Mouse (Mus musculus) limb, embryonic 11.5 days (tissue): ENCODE measurements around the gene Fut1. TPM values are rescaled to one million over a fixed set of nuclear protein-coding genes. Genes with fewer than 3 reads are reported as not detected.

Experiments used
- ATAC-seq: fragments of 200-750 bp; cut with Nextera tagmentation; 2 replicates; pipeline ENCODE4 v1.8.0; 2017; ENCODE audit warnings: low read depth; ENCODE audit not compliant: insufficient number of reproducible peaks, low FRiP score, low TSS enrichment
- DNase-seq: peaks from one replicate; pipeline ENCODE4 v3.0.0-alpha.2; 2015; ENCODE audit warnings: low spot score
- H3K27ac ChIP-seq: fragments of 300-500 bp; sonication (generic); replicated peaks from 2 replicates; pipeline ENCODE4 v1.5.1; 2014; ENCODE audit warnings: low read depth, mild to moderate bottlenecking, low read length
- H3K27me3 ChIP-seq: fragments of 300-500 bp; sonication (generic); 2 replicates; pipeline ENCODE4 v1.6.1; 2014; ENCODE audit warnings: mild to moderate bottlenecking, low read length, mixed read lengths; ENCODE audit not compliant: control insufficient read depth, insufficient read depth
- H3K36me3 ChIP-seq: fragments of 300-500 bp; sonication (generic); 2 replicates; pipeline ENCODE4 v1.6.1; 2014; ENCODE audit warnings: mild to moderate bottlenecking, low read length, moderate library complexity, mixed read lengths; ENCODE audit not compliant: control insufficient read depth, insufficient read depth
- H3K4me1 ChIP-seq: fragments of 300-500 bp; sonication (generic); 2 replicates; pipeline ENCODE4 v1.6.1; 2014; ENCODE audit warnings: low read length, mixed read lengths; ENCODE audit not compliant: control insufficient read depth, insufficient read depth
- H3K4me2 ChIP-seq: fragments of 300-500 bp; sonication (generic); 2 replicates; pipeline ENCODE4 v1.6.1; 2014; ENCODE audit warnings: low read depth, mild to moderate bottlenecking, moderate library complexity; ENCODE audit not compliant: severe bottlenecking
- H3K4me3 ChIP-seq: fragments of 300-500 bp; sonication (generic); 2 replicates; pipeline ENCODE4 v1.5.1; 2014; ENCODE audit warnings: low read depth, low read length
- H3K9ac ChIP-seq: fragments of 300-500 bp; sonication (generic); 2 replicates; pipeline ENCODE4 v1.6.1; 2014; ENCODE audit warnings: mild to moderate bottlenecking, low read length
- H3K9me3 ChIP-seq: fragments of 300-500 bp; sonication (generic); 2 replicates; pipeline ENCODE4 v1.6.1; 2016; ENCODE audit warnings: low read length; ENCODE audit not compliant: control insufficient read depth
- WGBS: fragments of 180-500 bp; shearing (Covaris S2); extraction: QIAGEN DNeasy Blood & Tissue Kit; methylation state at CpG from one replicate; pipeline ENCODE4 v1.1.7; 2014; 5-methylcytosine and 5-hydroxymethylcytosine counted together
- polyA plus RNA-seq: library from polyadenylated mRNA; unstranded; fragments of >200 nt; fragmentation: Nextera tagmentation; extraction: Ambion mirVana; gene quantifications from 2 replicates; pipeline ENCODE4 v1.2.1, GENCODE M21; 2014

Gene Fut1
- polyA plus RNA-seq, 1 experiment from 2014 or later = 0.07 TPM

- H3K27ac ChIP-seq = no peak within 1 kb of the TSS
- no peak within 1 kb of the TSS for H3K4me2 ChIP-seq
- no peak within 1 kb of the TSS for H3K9ac ChIP-seq
- no peaks in the 10 kb centered on the region for H3K36me3 ChIP-seq
- H3K9me3 ChIP-seq = no peaks in the 10 kb centered on the region
- DNase-seq (no peak), ATAC-seq (no peak)
- H3K4me1 ChIP-seq = no peaks in the 10 kb centered on the region
- no peak within 1 kb of the TSS for H3K4me3 ChIP-seq
- WGBS = 84% methylated on average over 7 of the region's 7 CpGs
- no peaks in the 10 kb centered on the region for H3K27me3 ChIP-seq
These were observed 49.1 kb downstream of the Fut1 start, which contains the start of gene Fut2 for GRCm38 (mm10) chr7:45666161-45666560. Gene Fut2 (minus strand): TSS chr7:45666394.

GRCm38 (mm10) chr7:45667761-45668160, 50.7 kb downstream of the Fut1 start:
- WGBS = 79% methylated on average over 14 of the region's 14 CpGs
- no peak for ATAC-seq

GRCm38 (mm10) chr7:45668921-45669320, 51.8 kb downstream of the Fut1 start:
- Histone ChIP-seq H3K4me3 (no peak overlapping the region), H3K4me2 (no peak overlapping the region), H3K4me1 (no peaks in the 10 kb centered on the region), H3K27ac (no peak overlapping the region), H3K27me3 (no peaks in the 10 kb centered on the region), H3K9ac (no peak overlapping the region), H3K36me3 (no peaks in the 10 kb centered on the region), H3K9me3 (no peaks in the 10 kb centered on the region)
- WGBS = 96% methylated on average over 9 of the region's 9 CpGs
- ATAC-seq = no peak
- DNase-seq = no peak

More at GRCm38 (mm10) chr7:45667761-45668160, 50.7 kb downstream of the Fut1 start:
- Histone ChIP-seq H3K27ac (no peak overlapping the region), H3K4me3 (no peak overlapping the region), H3K4me1 (no peaks in the 10 kb centered on the region), H3K27me3 (no peaks in the 10 kb centered on the region), H3K4me2 (no peak overlapping the region), H3K9me3 (no peaks in the 10 kb centered on the region), H3K9ac (no peak overlapping the region), H3K36me3 (no peaks in the 10 kb centered on the region)
- no peak for DNase-seq

Other genes with a start within 250 kb of the Fut1 start
- 0.43 and 0.89 TPM in 2 replicates for gene Lin7b, start 246.7 kb upstream of the Fut1 start, polyA plus RNA-seq
- gene Snrnp70, start 221.5 kb upstream of the Fut1 start, polyA plus RNA-seq = 87.5 and 93.0 TPM in 2 replicates
- gene Kcna7, start 211.6 kb upstream of the Fut1 start, polyA plus RNA-seq = not detected in 2 replicates
- gene Ntf5, start 203.6 kb upstream of the Fut1 start, polyA plus RNA-seq = 3.8 and 4.1 TPM in 2 replicates
- not detected in 2 replicates for gene Lhb, start 196.5 kb upstream of the Fut1 start, polyA plus RNA-seq
- 39.1 and 41.8 TPM in 2 replicates for gene Gys1, start 182.4 kb upstream of the Fut1 start, polyA plus RNA-seq
- 184 and 187 TPM in 2 replicates for gene Ruvbl2, start 179.2 kb upstream of the Fut1 start, polyA plus RNA-seq
- 4,688 and 5,046 TPM in 2 replicates for gene Ftl1, start 157.4 kb upstream of the Fut1 start, polyA plus RNA-seq
- 186 and 191 TPM in 2 replicates for gene Bax, start 150.4 kb upstream of the Fut1 start, polyA plus RNA-seq
- 1.1 and 1.5 TPM in 2 replicates for gene Tulp2, start 135.4 kb upstream of the Fut1 start, polyA plus RNA-seq
- not detected in 2 replicates for gene Gm45808, start 130.5 kb upstream of the Fut1 start, polyA plus RNA-seq
- gene Dhdh, start 128.5 kb upstream of the Fut1 start, polyA plus RNA-seq = 3.3 and 4.3 TPM in 2 replicates
- gene Nucb1, start 106.9 kb upstream of the Fut1 start, polyA plus RNA-seq = 116 and 122 TPM in 2 replicates
- gene Ppp1r15a, start 91.0 kb upstream of the Fut1 start, polyA plus RNA-seq = 19.5 and 21.9 TPM in 2 replicates
- gene Plekha4, start 91.0 kb upstream of the Fut1 start, polyA plus RNA-seq = 0.52 and 0.64 TPM in 2 replicates
- gene Hsd17b14, start 62.4 kb upstream of the Fut1 start, polyA plus RNA-seq = 0.58 and 1.0 TPM in 2 replicates
- 50.7 and 54.2 TPM in 2 replicates for gene Bcat2, start 47.1 kb upstream of the Fut1 start, polyA plus RNA-seq
- gene Fgf21, start 1.8 kb upstream of the Fut1 start, polyA plus RNA-seq = not detected in 2 replicates
- not detected in 2 replicates for gene Izumo1, start 4.5 kb downstream of the Fut1 start, polyA plus RNA-seq
- gene Rasip1, start 10.2 kb downstream of the Fut1 start, polyA plus RNA-seq = 5.8 and 6.4 TPM in 2 replicates
- 2.8 and 5.1 TPM in 2 replicates for gene Mamstr, start 22.7 kb downstream of the Fut1 start, polyA plus RNA-seq
- gene Fut2, start 49.1 kb downstream of the Fut1 start, polyA plus RNA-seq = 0.12 and 0.28 TPM in 2 replicates
- gene Ntn5, start 66.7 kb downstream of the Fut1 start, polyA plus RNA-seq = 0.24 and 0.44 TPM in 2 replicates
- gene Sec1, start 77.1 kb downstream of the Fut1 start, polyA plus RNA-seq = 0.11 and 0.37 TPM in 2 replicates
- gene Car11, start 82.6 kb downstream of the Fut1 start, polyA plus RNA-seq = 5.1 and 5.5 TPM in 2 replicates
- gene Dbp, start 87.8 kb downstream of the Fut1 start, polyA plus RNA-seq = 4.2 and 4.9 TPM in 2 replicates
- gene Rpl18, start 98.2 kb downstream of the Fut1 start, polyA plus RNA-seq = 1,181 and 1,244 TPM in 2 replicates
- gene Sphk2, start 100.7 kb downstream of the Fut1 start, polyA plus RNA-seq = 28.4 and 28.5 TPM in 2 replicates
- gene Fam83e, start 103.9 kb downstream of the Fut1 start, polyA plus RNA-seq = 0.65 and 0.82 TPM in 2 replicates
- not detected in 2 replicates for gene Spaca4, start 108.5 kb downstream of the Fut1 start, polyA plus RNA-seq
- 3.6 and 4.6 TPM in 2 replicates for gene Lmtk3, start 166.4 kb downstream of the Fut1 start, polyA plus RNA-seq
- 0.77 and 3.2 TPM in 2 replicates for gene Sult2b1, start 167.4 kb downstream of the Fut1 start, polyA plus RNA-seq
- 176 TPM in 2 replicates for gene Cyth2, start 197.3 kb downstream of the Fut1 start, polyA plus RNA-seq
- gene Kcnj14, start 207.5 kb downstream of the Fut1 start, polyA plus RNA-seq = 1.4 and 1.5 TPM in 2 replicates
- gene Grwd1, start 213.7 kb downstream of the Fut1 start, polyA plus RNA-seq = 90.6 and 94.3 TPM in 2 replicates